Mouse (Mus musculus): ENCODE measurements around the gene Fth1.
"Not testable (repeated sequence)": the region's sequence is repeated elsewhere in the genome, so short reads cannot be mapped to it uniquely, and the experiment has no call there.

Fth1 gene

DNA sequence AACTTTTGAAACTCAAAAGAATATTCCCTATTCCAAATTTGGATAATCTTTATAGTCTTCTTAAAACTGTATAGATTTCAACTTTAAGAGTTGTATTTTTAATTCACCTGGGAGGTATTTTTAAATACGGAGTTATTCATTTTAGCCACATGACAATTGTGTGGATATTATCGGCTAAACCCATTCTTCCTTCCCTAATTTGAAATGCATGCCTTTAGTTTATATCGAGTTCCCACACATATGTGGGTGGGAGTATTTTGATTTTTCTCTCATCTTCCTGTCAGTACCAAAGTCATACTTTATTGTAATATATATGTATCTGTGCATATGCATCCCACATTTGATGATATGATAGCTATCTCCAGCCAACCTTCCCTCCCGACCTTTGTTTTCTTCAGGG is at the start of gene Fth1:
Gene Fth1, plus strand, starts transcription at position 341 of the 400 bp plus-strand sequence.
- no peak for DNase-seq (ENCODE audit: extremely low spot score)

DNA sequence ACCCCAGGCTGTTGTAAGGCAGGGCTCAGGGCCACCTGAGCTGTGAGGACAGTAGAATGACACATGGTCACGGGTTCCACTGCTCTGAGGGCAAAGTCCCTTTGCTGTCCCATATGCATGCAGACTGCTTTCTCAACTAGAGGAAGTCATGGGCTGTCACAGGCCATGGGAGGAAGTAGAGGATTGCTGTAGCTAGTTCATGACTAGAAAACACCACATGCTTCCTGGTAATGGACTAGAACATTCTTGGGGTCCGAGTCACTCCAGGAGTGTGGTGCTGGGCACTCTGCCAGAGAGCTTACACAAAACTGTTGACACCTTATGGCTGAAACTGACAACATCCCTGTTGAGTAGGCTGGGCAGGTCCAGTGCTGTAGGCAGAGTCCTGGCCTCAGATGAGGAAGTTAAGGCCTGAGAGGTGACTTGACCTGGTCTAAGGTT is 49.2 kb upstream of the Fth1 start:
- not testable (repeated sequence) for DNase-seq (ENCODE audit: extremely low spot score)

DNA sequence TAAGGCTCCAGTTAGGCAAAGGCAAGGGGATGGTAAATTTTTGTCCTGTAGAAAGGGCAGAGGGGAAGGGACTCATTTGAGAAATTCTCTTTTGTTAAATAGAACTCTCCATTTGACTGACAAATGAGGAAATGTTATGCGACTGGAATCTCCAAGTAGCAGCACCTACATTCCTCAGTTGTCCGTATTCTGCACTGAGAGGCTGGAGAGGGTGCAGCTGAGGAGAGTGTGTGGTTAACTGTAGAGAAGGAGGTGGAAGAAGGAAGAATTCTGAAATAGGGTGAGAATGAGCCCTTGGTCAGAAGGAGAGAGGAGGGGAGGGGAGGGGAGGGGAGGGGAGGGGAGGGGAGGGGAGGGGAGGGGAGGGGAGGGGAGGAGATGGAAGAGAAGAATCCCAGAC is 46.5 kb upstream of the Fth1 start:
- DNase-seq (ENCODE audit: extremely low spot score), result no peak

DNA sequence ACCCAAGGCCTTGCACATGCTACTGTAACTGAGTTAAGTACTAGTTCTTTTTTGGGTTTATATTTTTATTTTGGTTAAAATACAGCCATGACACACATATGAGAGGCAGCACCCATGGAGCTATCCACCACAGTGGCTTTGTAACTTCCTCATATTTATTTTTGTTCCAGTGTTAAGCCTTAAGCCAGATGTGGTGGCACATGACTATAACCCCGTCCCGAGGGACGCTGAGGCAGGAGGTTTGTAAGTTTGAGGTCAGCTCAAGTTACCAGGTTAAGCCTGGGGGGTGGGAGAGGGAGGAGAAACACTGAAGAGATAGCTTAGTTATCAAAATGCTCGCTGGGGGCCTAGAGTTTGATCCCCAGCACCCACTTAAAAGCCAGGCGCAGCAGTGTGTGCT is 43.8 kb upstream of the Fth1 start:
- no peak for DNase-seq (ENCODE audit: extremely low spot score)

DNA sequence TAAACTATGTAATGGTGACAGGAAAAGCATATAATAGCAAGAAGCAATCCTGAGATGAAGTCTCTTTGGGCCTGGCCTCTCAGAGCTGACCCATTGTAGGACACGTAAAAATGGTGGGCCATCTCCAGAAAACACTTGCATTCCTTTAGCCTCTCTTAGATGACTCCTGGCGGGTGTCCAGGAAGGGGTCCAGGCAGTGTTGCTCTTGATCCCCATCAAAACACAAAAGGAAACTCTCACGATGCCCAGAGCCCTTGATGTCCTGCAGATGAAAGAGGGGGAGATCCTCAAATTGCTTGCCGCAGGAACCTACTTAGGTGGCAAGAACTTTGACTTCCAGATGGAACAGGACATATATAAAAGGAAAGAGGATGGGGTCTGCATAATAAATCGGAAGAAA is 43.0 kb upstream of the Fth1 start:
- no peak for DNase-seq (ENCODE audit: extremely low spot score)

DNA sequence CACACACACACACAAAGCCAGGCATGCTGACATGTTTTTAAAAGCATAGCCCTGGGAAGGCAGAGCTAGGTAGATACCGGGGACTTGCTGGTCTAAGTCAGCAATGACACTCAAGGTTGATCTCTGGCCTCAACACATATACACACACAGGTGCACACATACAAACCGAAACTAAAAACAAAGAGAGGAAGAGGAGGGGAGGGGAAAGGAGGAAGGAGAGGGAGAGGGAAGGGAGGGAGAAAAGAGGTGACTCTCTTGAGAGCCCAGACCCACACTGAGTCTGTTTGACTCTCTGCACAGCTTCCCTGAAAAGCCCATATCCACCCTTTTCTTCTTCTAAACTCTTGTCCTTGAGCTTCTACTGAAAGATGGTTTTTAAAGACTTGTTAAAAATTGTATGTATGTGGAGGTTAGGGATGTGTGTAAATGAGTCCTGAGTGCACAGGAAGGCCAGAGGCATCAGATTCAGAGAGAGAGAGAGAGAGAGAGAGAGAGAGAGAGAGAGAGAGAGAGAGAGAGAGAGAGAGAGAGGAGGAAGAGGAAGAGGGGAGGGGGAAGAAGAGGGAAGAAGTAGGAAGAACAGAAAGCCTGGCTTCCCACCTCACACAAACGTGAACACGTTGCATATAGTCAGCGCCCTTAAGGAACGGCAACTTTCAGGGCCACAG is 42.1 kb upstream of the Fth1 start:
- no peak for DNase-seq (ENCODE audit: extremely low spot score)

- DNase-seq (ENCODE audit: extremely low spot score), result no peak
Observed at GRCm38 (mm10) chr19:9938824-9939303, 41.5 kb upstream of the Fth1 start.

DNA sequence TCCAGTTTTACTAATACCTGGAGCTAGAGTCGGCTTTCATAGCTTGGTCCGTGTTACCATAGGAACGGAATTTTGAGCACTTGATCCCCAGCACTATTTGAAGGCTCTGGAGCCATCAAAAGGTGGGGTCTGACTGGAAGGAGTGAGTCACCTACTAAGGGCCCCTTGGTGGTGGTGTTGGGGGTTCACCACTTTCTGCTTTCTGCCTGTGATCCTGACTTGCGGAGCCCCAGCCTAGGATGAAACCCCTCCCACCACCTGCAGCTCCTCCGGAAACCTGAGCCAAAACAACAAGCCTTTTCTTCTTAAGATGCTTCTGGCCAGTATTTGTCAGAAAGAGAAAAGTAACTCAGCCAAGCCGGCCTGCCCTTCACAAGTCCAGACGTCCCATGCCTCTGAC is 40.6 kb upstream of the Fth1 start:
- DNase-seq (ENCODE audit: extremely low spot score), result no peak

DNA sequence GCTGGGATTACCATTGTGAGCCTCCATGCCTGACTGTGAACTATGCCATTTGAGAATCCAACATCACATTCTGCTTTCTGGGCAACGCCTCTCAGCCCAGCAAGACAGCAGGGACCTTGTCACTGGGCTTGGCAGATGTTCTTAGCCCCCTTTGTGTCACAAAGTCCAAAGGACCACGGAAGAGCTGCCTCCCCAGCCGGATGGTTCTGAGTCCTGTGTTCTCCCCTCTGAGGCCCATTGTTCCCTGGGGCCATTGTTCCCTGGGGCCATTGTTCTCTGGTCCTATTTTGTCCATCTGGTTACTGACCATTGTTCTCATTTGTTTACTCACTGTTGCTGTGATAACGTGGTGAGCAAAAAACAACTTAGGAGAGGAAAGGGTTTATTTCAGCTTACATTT is 39.5 kb upstream of the Fth1 start:
- DNase-seq (ENCODE audit: extremely low spot score), result no peak

DNA sequence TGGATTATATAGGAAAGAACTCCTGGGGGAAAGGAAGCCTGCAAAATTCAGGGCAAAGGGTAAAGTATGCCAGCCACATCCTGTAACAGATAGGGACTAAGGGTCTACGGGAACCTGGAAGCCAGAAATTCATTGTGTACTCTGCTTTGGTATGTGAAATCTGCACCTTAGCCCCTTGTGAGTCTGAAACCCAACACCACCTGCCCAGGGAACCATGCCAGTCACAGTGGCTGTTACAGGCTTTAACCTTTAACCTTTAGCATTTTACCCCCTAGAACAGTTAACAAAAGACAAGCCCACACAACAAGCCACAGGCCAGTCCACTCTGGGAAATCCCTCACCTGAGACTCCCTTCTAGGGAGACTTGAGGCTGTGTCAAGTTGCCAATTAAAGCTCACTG is 38.6 kb upstream of the Fth1 start:
- no peak for DNase-seq (ENCODE audit: extremely low spot score)

DNA sequence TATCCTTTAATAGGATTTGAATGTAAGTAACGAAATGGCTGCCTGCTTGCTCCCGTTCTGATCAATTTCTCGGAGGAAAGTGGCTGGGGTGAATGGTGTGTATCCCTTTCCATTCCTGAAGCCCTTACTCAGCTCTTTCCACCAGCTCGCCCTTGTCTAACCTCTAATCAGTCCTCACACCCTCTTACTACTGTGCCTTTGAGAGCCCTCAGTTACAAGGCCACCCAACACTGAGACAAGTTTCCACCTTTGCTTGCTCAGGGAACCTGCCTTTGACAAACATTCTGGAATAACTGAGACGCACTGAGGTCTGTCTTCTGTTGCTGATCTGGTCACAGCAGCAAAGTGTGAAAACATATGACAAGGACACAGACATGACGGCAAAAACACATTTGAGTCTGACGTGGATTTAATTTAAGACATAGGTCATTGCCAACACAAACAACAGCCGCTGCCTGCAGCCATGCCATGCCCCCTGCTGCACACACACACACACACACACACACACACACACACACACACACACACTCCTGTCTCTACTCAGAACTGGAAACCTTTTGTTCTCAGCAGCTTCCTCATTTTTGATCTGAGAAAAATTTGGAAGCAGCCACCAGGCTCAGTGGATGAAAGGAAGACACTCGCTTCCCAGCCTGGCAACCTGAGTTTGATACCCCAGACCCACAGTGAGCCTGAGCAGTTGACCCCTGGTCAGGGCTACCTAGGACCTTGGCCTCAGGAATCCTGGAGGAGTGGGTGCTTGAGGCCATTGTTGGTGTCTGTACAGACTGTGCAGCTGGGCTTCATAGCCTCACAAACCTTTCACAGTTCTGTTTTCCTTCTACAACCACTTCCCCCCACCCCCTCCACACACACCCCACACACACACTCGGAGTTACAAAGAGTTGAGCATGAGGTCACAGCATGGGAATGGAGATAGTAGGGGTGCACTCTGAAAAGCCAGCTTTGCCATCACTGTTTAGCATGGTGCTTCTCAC is 37.6 kb upstream of the Fth1 start:
- DNase-seq (ENCODE audit: extremely low spot score), result no peak

DNA sequence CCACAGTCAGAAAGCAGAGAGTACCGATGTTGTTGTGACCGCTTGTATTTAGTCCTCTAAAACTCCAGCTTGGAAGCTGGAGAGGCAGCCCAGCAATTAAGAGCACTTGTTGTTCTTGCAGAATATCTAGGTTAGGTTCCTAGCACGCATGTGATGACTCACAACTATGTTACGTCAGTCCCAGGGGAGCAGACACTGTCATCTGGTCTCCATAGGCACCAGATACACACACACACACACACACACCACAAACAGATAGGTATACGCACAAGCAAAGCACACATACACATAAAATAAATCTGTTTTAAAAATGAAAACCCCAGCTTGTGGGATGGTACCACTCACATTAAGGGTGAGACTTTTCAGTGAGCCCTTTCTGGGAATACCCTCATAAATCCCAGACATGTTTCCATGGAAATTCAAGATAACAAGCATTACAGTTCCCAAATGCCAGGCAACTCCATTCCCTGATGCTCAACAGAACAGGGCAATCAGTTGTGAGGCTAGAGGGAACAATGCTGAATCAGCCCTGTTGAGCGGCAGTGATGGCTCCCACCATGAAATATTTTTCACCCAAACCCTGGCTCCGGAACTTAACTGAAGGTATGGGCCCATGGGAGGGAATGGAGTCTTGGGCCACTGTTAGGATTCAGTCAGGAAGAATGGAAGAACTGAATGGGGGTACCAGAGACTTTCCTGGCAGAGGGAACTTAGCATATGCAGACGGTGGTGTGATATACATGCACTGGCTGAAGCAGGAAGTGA is 34.4 kb upstream of the Fth1 start:
- no peak for DNase-seq (ENCODE audit: extremely low spot score)

DNA sequence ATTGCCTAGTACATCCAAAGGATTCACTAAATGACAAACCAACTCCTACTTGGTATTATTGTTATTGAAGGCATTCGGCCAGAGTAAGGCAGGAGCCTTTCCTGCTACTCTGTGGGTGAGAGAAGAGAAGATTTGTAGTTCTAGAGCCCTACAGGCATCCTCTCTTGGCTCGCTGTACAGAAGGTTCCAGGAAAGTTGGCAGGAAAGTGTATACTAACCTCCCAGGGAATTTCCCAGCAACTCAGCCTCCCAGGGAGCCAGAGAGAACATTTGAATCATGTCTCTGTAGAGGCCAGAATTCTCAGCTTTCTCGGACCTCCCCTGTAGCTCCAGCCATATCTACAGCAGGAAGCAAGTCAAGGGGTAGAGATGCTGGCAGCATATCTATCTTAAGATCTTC is 33.4 kb upstream of the Fth1 start:
- no peak for DNase-seq (ENCODE audit: extremely low spot score)

- DNase-seq (ENCODE audit: extremely low spot score), result no peak
Observed at GRCm38 (mm10) chr19:9952390-9952789, 28.0 kb upstream of the Fth1 start.

DNA sequence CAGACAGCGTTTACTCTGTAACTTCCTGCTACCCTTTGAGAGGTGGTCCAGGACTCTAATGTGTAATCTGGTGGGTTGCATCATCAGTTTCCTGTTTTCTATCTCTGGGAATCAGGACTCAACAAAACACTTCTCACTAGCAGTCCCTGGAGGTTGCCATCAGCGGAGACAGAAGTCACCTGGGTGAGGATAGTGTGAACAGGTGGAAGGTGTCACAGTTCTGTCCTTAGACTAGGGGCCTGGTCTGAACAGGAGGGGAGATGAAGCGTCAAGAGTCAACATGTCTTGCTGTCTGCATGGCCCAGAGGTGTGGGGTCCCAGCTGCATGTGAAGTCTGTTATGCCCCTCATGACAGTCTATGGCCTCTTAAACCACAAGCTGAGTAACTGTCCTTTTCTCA is 27.5 kb upstream of the Fth1 start:
- DNase-seq (ENCODE audit: extremely low spot score), result no peak

DNA sequence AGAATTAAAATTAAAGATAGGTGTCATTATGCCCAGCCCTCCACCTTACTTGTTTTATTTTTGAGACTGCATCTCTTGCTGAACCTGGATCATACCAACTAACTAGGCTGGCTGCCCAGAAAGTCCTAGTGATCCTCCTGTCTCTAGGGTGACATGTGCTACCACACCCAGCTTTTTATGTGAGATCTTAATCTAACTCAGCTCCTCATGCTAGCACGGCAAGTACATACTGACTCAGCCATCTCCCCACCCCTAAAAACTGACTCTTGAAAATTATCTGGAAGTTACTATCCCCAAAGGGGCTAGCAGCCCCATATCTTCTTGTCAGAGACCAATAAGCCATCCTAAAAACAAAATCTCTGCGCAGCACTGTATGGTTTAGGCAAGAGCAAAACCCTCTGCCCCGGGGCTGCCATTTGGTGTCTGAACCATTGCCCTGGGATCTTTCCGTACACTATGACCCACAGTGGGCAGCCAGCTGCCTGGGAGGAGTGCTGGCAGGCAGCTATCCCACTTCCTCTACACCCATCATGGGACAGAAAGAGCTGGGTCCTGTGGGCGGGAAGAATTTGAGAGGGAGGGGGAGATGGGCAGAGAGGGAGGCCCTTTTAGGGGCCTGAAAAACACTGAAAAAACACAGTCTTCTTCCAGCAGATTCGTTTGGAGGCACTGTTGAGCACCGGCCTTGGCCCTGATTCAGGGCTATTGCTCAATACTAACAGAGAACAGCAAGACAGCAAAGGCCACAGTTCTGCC is 26.2 kb upstream of the Fth1 start:
- peak; percentile 38 for DNase-seq (ENCODE audit: extremely low spot score)

DNA sequence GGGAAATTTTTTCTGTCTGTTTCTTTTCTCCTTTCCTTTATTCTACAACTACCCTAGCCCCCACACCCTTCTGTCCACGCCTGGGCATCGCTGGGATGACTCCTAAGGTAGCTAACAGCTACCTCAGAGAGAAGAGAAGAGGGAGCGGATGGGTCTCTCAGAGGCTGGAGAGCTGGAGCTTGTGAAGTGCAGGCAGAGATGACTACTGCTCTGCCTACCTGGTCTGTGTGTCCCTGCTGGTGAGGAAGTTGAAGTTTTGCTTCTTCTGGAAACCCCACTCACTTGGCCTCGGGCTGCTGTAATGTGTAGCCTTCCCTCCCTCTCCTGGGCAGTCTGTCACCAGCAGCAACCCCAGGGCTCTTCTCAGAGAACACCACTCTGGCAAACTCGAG is 25.6 kb upstream of the Fth1 start:
- DNase-seq (ENCODE audit: extremely low spot score), result no peak

DNA sequence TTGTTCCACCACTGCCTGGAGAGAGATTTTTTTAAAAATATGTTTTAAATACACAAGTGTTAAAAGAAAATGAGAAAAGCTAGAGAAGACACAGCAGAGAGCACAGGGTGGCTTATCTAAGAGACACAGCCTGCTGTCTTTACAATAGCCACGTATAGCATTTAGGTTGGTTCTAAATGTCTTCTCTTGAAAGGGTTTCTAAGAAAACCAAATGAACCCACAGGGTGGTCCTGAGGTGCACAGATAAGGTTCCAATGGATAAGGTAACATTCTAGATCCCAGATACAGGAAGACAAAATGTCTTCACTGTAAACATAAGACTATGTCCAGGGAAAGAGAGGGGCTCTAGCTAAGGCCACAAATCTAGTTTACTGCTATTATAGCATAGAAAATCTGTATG is 25.0 kb upstream of the Fth1 start:
- DNase-seq (ENCODE audit: extremely low spot score), result no peak

DNA sequence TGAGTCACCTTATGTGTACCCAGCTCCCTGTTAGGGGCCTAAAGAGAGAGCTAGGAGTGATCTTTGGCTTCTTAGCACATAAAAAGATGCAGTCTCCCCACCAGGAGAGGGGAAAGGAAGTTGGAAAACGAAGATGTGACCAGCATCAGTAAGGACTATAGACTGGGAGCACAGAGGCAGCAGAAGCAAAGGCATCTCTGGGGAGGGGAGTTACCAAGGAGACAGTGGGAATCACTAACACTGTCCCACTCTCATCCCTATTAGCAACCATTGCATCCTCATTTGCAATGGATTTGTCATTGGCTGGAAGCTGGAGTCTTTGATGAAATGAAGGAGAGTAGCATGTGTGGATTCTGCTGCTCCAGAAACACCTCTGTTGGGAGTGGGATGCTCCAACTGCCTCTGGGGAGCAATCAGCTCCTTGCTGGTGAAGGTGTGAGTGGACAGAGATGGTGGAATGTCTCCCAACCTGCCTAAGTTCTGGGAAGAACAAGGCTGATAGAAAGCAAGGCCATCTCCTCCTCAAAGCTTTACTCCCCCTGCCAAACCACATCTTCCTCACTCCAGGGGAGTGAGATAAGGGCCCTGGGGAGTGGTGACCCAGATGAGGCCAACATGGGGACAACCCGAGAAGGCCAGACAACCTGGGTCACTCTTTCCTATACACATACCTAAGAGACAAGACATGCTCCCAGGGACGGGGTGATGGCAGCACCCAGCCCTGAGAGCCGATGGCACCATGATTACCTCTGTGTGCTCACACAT is 23.6 kb upstream of the Fth1 start:
- DNase-seq (ENCODE audit: extremely low spot score), result no peak

- no peak for DNase-seq (ENCODE audit: extremely low spot score)
Observed at GRCm38 (mm10) chr19:9957965-9958364, 22.4 kb upstream of the Fth1 start.

DNA sequence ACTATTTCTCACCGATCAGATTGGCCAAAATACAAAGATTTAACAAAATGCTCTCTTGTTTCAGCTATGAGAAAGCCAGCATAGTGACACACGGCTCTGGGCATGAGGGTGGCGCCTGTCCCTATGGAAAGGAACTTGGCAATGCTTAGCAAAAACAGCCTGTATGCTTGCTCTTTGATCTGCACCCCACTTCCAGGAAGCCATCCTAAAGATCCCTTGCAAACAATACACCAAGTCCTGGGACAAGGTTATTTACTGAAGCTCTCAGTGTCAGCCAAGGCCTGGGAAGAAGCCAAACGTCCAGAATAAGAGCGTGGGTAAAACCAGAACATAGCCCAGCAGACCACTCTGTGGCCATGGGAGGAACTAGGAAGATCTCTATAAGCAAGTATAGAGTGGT is 19.6 kb upstream of the Fth1 start:
- DNase-seq (ENCODE audit: extremely low spot score), result no peak

Measured in embryo, embryonic 9.5 days (tissue).